In the genomic region with DNA sequence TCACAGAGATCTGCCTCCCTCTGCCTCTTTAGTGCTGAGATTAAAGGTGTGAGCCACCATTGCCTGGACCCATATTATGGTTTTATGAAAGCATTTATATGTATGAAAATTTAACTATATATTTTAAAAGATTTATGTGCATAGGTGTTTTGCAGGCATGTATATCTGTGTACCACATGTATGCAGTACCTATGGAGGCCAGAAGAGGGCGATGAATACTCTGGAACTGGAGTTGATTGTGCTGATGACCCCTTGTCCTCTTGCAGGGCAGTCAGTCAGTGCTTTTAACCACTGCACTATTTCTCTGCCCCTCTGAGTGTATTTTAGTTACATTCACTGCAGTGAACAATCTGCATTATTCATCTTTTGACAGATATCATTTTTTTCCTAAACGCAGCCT, we compare ENCODE assay signal across 8 mouse cellular contexts. TPM values are rescaled to one million over a fixed set of nuclear protein-coding genes. Genes with fewer than 3 reads are reported as not detected.
A peak's percentile ranks its signal among the peaks of the same experiment; 100 is the strongest.
DNase-seq lines count a peak whose midpoint lies in the region; ATAC-seq and TF ChIP-seq lines count a peak whose summit lies in the region.

No protein-coding gene starts in this region.

- no peak overlapping the region for H3K4me2 ChIP-seq in kidney, postnatal 0 days (ENCODE audit: low read length)

- no peak; the same call in 1 of the 2 replicates for ATAC-seq in kidney, postnatal 0 days (replicated peaks; ENCODE audit: low FRiP score, low read depth)
- peak; percentile 86 for ATAC-seq in megakaryocyte progenitor cell, adult 5-6 weeks (replicated peaks; ENCODE audit: poor library complexity)
- no peak for ATAC-seq in frontal cortex, adult (ENCODE audit: low TSS enrichment)

- no peaks in the 10 kb centered on the region for H3K36me3 ChIP-seq in kidney, postnatal 0 days (ENCODE audit: insufficient read depth, low read length)

- peak; percentile 89 for DNase-seq in heart, adult 11 months
- no peak for DNase-seq in heart, adult 8-10 months (ENCODE audit: low spot score)
- peak; percentile 41 for DNase-seq in urinary bladder, postnatal 25 days (ENCODE audit: low spot score)
- DNase-seq in urinary bladder, adult 2 months (ENCODE audit: low spot score), result no peak
- DNase-seq in kidney, postnatal 0 days (ENCODE audit: low spot score), result peak; percentile 82

- no peak for TF ChIP-seq POLR2A in cortical plate, adult 2 months (IDR thresholded peaks at IDR 0.05; ENCODE audit: extremely low read depth, insufficient read depth, low read length)

- no peak overlapping the region for H3K4me3 ChIP-seq in cortical plate, adult 2 months (ENCODE audit: insufficient read depth, low read length)
- H3K4me3 ChIP-seq in kidney, postnatal 0 days (replicated peaks; ENCODE audit: low read depth, low read length), result no peak overlapping the region

- no peaks in the 10 kb centered on the region for H3K4me1 ChIP-seq in cortical plate, adult 2 months (ENCODE audit: control insufficient read depth, insufficient read depth, low read length)
- no peaks in the 10 kb centered on the region for H3K4me1 ChIP-seq in kidney, postnatal 0 days (replicated peaks; ENCODE audit: insufficient read depth, low read length)

- no peaks in the 10 kb centered on the region for H3K27me3 ChIP-seq in kidney, postnatal 0 days (ENCODE audit: insufficient read depth, low read length)

- no peak overlapping the region for H3K27ac ChIP-seq in cortical plate, adult 2 months (ENCODE audit: insufficient read depth, low read length)
- no peak overlapping the region for H3K27ac ChIP-seq in kidney, postnatal 0 days

- TF ChIP-seq CTCF in cortical plate, adult 2 months (IDR thresholded peaks at IDR 0.05; ENCODE audit: extremely low read depth, insufficient read depth, low read length), result peak; percentile 47; the same call in 1 of the 2 replicates
- TF ChIP-seq CTCF in kidney, postnatal 0 days (IDR thresholded peaks at IDR 0.05; ENCODE audit: low read depth), result peak; percentile 83

- H3K9ac ChIP-seq in kidney, postnatal 0 days (ENCODE audit: low read depth, low read length), result no peak overlapping the region

- WGBS in kidney, postnatal 0 days, result 42% methylated on average over 2 of the region's 2 CpGs

- H3K9me3 ChIP-seq in kidney, postnatal 0 days (replicated peaks; ENCODE audit: low read length), result no peaks in the 10 kb centered on the region

RNA-seq across cellular contexts. Expression of gene Mief1, which starts 8.0 kb away (rescaled TPM):
- total RNA-seq in heart, adult 8-10 months (2022), result 10 to 100 TPM; 27.0 to 30.7 (median 28.7) TPM
- 10.6 and 15.1 TPM in 2 replicates for polyA plus RNA-seq in urinary bladder, adult 2 months (2012; rRNA removed)
- 14.9 and 15.1 TPM in 2 replicates for polyA plus RNA-seq in cortical plate, adult 2 months (2012; rRNA removed)
- polyA plus RNA-seq in kidney, postnatal 0 days (2015; fragmentation: Nextera tagmentation; extraction: Ambion mirVana), result 19.9 and 20.5 TPM in 2 replicates
- 18.0 and 18.2 TPM in 2 replicates for total RNA-seq in megakaryocyte progenitor cell, adult 5-6 weeks (2015)
- 21.4 and 25.7 TPM in 2 replicates for total RNA-seq in megakaryocyte progenitor cell, adult 5-6 weeks (2017)

RNA-seq across cellular contexts. Expression of gene AC140267.1, which starts 9.8 kb away (rescaled TPM):
- 10 to 100 TPM in 1 of 4 experiments, 1 to 10 TPM in 3; 5.6 to 11.9 (median 8.0) TPM for total RNA-seq in heart, adult 8-10 months (2022)
- not detected in 2 replicates for polyA plus RNA-seq in urinary bladder, adult 2 months (2012; rRNA removed)
- polyA plus RNA-seq in cortical plate, adult 2 months (2012; rRNA removed), result not detected in 2 replicates
- polyA plus RNA-seq in kidney, postnatal 0 days (2015; fragmentation: Nextera tagmentation; extraction: Ambion mirVana), result not detected in 2 replicates
- total RNA-seq in megakaryocyte progenitor cell, adult 5-6 weeks (2015), result 1.6 and 8.0 TPM in 2 replicates
- total RNA-seq in megakaryocyte progenitor cell, adult 5-6 weeks (2017), result not detected in 2 replicates

RNA-seq across cellular contexts. Expression of gene Atf4, which starts 29.2 kb away (rescaled TPM):
- total RNA-seq in heart, adult 8-10 months (2022), result 10 to 100 TPM; 42.9 to 76.3 (median 65.9) TPM
- polyA plus RNA-seq in urinary bladder, adult 2 months (2012; rRNA removed), result 211 and 346 TPM in 2 replicates
- polyA plus RNA-seq in cortical plate, adult 2 months (2012; rRNA removed), result 178 and 198 TPM in 2 replicates
- 116 and 118 TPM in 2 replicates for polyA plus RNA-seq in kidney, postnatal 0 days (2015; fragmentation: Nextera tagmentation; extraction: Ambion mirVana)
- total RNA-seq in megakaryocyte progenitor cell, adult 5-6 weeks (2015), result 218 and 306 TPM in 2 replicates
- total RNA-seq in megakaryocyte progenitor cell, adult 5-6 weeks (2017), result 305 and 370 TPM in 2 replicates

RNA-seq across cellular contexts. Expression of gene Rps19bp1, which starts 38.3 kb away (rescaled TPM):
- 10 to 100 TPM; 13.2 to 16.5 (median 14.6) TPM for total RNA-seq in heart, adult 8-10 months (2022)
- 27.1 and 30.9 TPM in 2 replicates for polyA plus RNA-seq in urinary bladder, adult 2 months (2012; rRNA removed)
- 41.5 and 42.3 TPM in 2 replicates for polyA plus RNA-seq in cortical plate, adult 2 months (2012; rRNA removed)
- polyA plus RNA-seq in kidney, postnatal 0 days (2015; fragmentation: Nextera tagmentation; extraction: Ambion mirVana), result 53.5 and 62.7 TPM in 2 replicates
- 65.0 and 68.9 TPM in 2 replicates for total RNA-seq in megakaryocyte progenitor cell, adult 5-6 weeks (2015)
- 19.5 and 43.8 TPM in 2 replicates for total RNA-seq in megakaryocyte progenitor cell, adult 5-6 weeks (2017)

RNA-seq across cellular contexts. Expression of gene Mgat3, which starts 52.3 kb away (rescaled TPM):
- 1 to 10 TPM; 2.9 to 6.2 (median 4.5) TPM for total RNA-seq in heart, adult 8-10 months (2022)
- polyA plus RNA-seq in urinary bladder, adult 2 months (2012; rRNA removed), result 62.9 and 73.1 TPM in 2 replicates
- 79.8 and 86.4 TPM in 2 replicates for polyA plus RNA-seq in cortical plate, adult 2 months (2012; rRNA removed)
- 6.7 and 7.4 TPM in 2 replicates for polyA plus RNA-seq in kidney, postnatal 0 days (2015; fragmentation: Nextera tagmentation; extraction: Ambion mirVana)
- not detected in 2 replicates for total RNA-seq in megakaryocyte progenitor cell, adult 5-6 weeks (2015)
- total RNA-seq in megakaryocyte progenitor cell, adult 5-6 weeks (2017), result not detected in 2 replicates

Comparison
In these comparisons a context has a peak if more than half of its experiments do, and no peak if none do; other contexts are left out.
1. DNase-seq: peak in heart, adult 11 months (single experiment), urinary bladder, postnatal 25 days (single experiment) and kidney, postnatal 0 days (single experiment); none in heart, adult 8-10 months (single experiment) and urinary bladder, adult 2 months (single experiment).